Mouse (Mus musculus) heart, embryonic 11.5 days (tissue): Measurements from ENCODE around the gene Retreg1. TPM values are rescaled to one million over a fixed set of nuclear protein-coding genes. Genes with fewer than 3 reads are reported as not detected.
A peak's percentile ranks its signal among the peaks of the same experiment; 100 is the strongest.

ENCODE experiments used
- ATAC-seq: fragments of 200-750 bp; cut with Nextera tagmentation; replicated peaks from 2 replicates; pipeline ENCODE4 v1.8.0; 2017; ENCODE audit warnings: moderate library complexity; ENCODE audit not compliant: insufficient number of reproducible peaks, low FRiP score, low TSS enrichment
- H3K27ac ChIP-seq: fragments of 300-500 bp; sonication (generic); 2 replicates; pipeline ENCODE4 v1.5.1; 2014; ENCODE audit warnings: mild to moderate bottlenecking, low read depth, low read length
- H3K27me3 ChIP-seq: fragments of 300-500 bp; sonication (generic); 2 replicates; pipeline ENCODE4 v1.6.1; 2014; ENCODE audit warnings: mild to moderate bottlenecking, low read length, mixed read lengths; ENCODE audit not compliant: control insufficient read depth, insufficient read depth
- H3K36me3 ChIP-seq: fragments of 300-500 bp; sonication (generic); 2 replicates; pipeline ENCODE4 v1.6.1; 2014; ENCODE audit warnings: mild to moderate bottlenecking, low read length, moderate library complexity, mixed read lengths; ENCODE audit not compliant: control insufficient read depth, insufficient read depth
- H3K4me1 ChIP-seq: fragments of 300-500 bp; sonication (generic); 2 replicates; pipeline ENCODE4 v1.6.1; 2014; ENCODE audit warnings: low read length; ENCODE audit not compliant: control insufficient read depth, insufficient read depth
- H3K4me2 ChIP-seq: fragments of 300-500 bp; sonication (generic); 2 replicates; pipeline ENCODE4 v1.6.1; 2014; ENCODE audit warnings: mild to moderate bottlenecking, moderate library complexity
- H3K4me3 ChIP-seq: fragments of 300-500 bp; sonication (generic); 2 replicates; pipeline ENCODE4 v1.5.1; 2014; ENCODE audit warnings: low read depth, low read length
- H3K9ac ChIP-seq: fragments of 300-500 bp; sonication (generic); 2 replicates; pipeline ENCODE4 v1.6.1; 2014; ENCODE audit warnings: mild to moderate bottlenecking, low read depth, low read length, moderate library complexity
- H3K9me3 ChIP-seq: fragments of 300-500 bp; sonication (generic); replicated peaks from 2 replicates; pipeline ENCODE4 v1.6.1; 2016; ENCODE audit warnings: low read length; ENCODE audit not compliant: control insufficient read depth
- WGBS: fragments of 180-500 bp; shearing (Covaris S2); extraction: QIAGEN DNeasy Blood & Tissue Kit; methylation state at CpG from one replicate; pipeline ENCODE4 v1.1.7; 2014; ENCODE audit not compliant: insufficient replicate concordance; 5-methylcytosine and 5-hydroxymethylcytosine counted together
- polyA plus RNA-seq: library from polyadenylated mRNA; unstranded; fragments of >200 nt; fragmentation: Nextera tagmentation; extraction: Ambion mirVana; gene quantifications from 2 replicates; pipeline ENCODE4 v1.2.1, GENCODE M21; 2014

Retreg1 gene
- polyA plus RNA-seq: 47.2 and 48.4 TPM in 2 replicates

- Histone ChIP-seq H3K36me3 (no peaks in the 10 kb centered on the region), H3K4me2 (peak within 1 kb of the TSS; percentile 91), H3K27me3 (peaks cover 19% of the 10 kb centered on the region; the same call in 1 of the 2 replicates), H3K4me1 (no peaks in the 10 kb centered on the region), H3K9ac (peak within 1 kb of the TSS; percentile 79), H3K4me3 (peak within 1 kb of the TSS; percentile 73), H3K27ac (no peak within 1 kb of the TSS), H3K9me3 (no peaks in the 10 kb centered on the region)
- WGBS: 1% methylated on average over 45 of the region's 72 CpGs
- peak; percentile 74 for ATAC-seq
These were observed at the start of gene Retreg1 for GRCm38 (mm10) chr15:25843086-25843991. Retreg1 (plus strand) TSS chr15:25843180.

DNA sequence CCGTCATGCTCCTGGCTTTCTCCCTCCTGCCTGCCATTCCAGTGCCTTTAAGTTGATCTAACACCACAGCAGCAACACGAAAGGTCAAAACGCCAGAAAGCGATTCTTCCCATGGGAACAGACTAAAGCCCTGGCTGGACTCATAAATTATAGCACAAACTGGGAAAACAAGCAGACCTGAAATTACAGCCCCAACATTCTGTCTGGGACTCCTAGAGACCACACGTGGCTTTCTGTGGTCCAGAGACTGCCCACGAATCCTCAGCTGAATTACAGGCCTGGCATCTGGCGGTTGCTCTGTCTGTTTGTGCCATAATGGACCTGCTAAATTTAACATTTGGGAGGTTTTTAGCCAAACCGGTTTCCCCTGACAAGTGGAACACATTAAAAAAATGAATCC, 48.9 kb upstream of the Retreg1 start:
- H3K36me3 ChIP-seq: peaks cover 5% of the 10 kb centered on the region
- H3K27ac ChIP-seq: no peak overlapping the region
- no peak overlapping the region for H3K4me3 ChIP-seq
- no peak overlapping the region for H3K9ac ChIP-seq
- H3K9me3 ChIP-seq: no peaks in the 10 kb centered on the region
- no peaks in the 10 kb centered on the region for H3K27me3 ChIP-seq
- WGBS: 88% methylated on average over 8 of the region's 8 CpGs
- ATAC-seq: no peak
- no peak overlapping the region for H3K4me2 ChIP-seq
- H3K4me1 ChIP-seq: no peaks in the 10 kb centered on the region

GRCm38 (mm10) chr15:25795496-25795895, 47.5 kb upstream of the Retreg1 start:
- Histone ChIP-seq H3K36me3 (peaks cover 5% of the 10 kb centered on the region), H3K9me3 (no peaks in the 10 kb centered on the region), H3K4me3 (no peak overlapping the region), H3K9ac (no peak overlapping the region), H3K27me3 (no peaks in the 10 kb centered on the region), H3K4me1 (no peaks in the 10 kb centered on the region), H3K27ac (no peak overlapping the region), H3K4me2 (no peak overlapping the region)
- 91% methylated on average over 9 of the region's 9 CpGs for WGBS
- no peak for ATAC-seq

- no peaks in the 10 kb centered on the region for H3K9me3 ChIP-seq
- H3K27me3 ChIP-seq: no peaks in the 10 kb centered on the region
- no peaks in the 10 kb centered on the region for H3K4me1 ChIP-seq
- H3K4me3 ChIP-seq: no peak overlapping the region
- no peak overlapping the region for H3K27ac ChIP-seq
- H3K4me2 ChIP-seq: no peak overlapping the region
- H3K36me3 ChIP-seq: peaks cover 9% of the 10 kb centered on the region
- ATAC-seq: no peak
- no peak overlapping the region for H3K9ac ChIP-seq
- WGBS: 53% methylated on average over 3 of the region's 3 CpGs
These were observed 46.6 kb upstream of the Retreg1 start for GRCm38 (mm10) chr15:25796353-25796752.

- H3K4me3 ChIP-seq: no peak overlapping the region
- no peaks in the 10 kb centered on the region for H3K9me3 ChIP-seq
- no peaks in the 10 kb centered on the region for H3K27me3 ChIP-seq
- no peaks in the 10 kb centered on the region for H3K4me1 ChIP-seq
- peaks cover 9% of the 10 kb centered on the region for H3K36me3 ChIP-seq
- ATAC-seq: no peak
- WGBS: 83% methylated on average over 8 of the region's 8 CpGs
- no peak overlapping the region for H3K4me2 ChIP-seq
- no peak overlapping the region for H3K27ac ChIP-seq
- H3K9ac ChIP-seq: no peak overlapping the region
These were observed 45.8 kb upstream of the Retreg1 start for GRCm38 (mm10) chr15:25797179-25797578.

DNA sequence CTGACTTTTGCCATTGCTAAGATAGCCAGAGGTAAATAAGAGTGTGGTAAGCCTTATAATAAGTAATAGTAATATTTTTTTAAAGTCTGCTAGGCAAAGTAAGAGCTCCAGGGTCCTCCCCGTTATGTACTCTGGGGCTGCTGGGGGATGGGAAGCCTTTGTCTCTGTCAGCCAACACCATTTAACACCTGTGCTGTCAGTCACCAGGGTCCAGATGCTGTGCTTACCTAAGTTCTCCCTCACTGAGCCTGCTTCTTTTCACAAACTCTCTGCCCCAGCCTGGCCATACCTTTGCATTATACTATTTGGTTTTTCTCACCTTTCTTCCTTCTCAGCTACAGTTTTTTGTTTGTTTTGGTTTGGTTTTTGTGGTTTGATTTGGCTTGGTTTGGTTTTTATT, 45.1 kb upstream of the Retreg1 start:
- no peak for ATAC-seq
- Histone ChIP-seq H3K27ac (no peak overlapping the region), H3K4me1 (no peaks in the 10 kb centered on the region), H3K4me2 (no peak overlapping the region), H3K27me3 (no peaks in the 10 kb centered on the region), H3K9me3 (no peaks in the 10 kb centered on the region), H3K9ac (no peak overlapping the region), H3K36me3 (peaks cover 11% of the 10 kb centered on the region), H3K4me3 (no peak overlapping the region)
- WGBS: 86% methylated on average over 1 of the region's 1 CpGs

- no peak for ATAC-seq
- no peaks in the 10 kb centered on the region for H3K27me3 ChIP-seq
- H3K9me3 ChIP-seq: no peaks in the 10 kb centered on the region
- WGBS: 88% methylated on average over 5 of the region's 5 CpGs
- peaks cover 7% of the 10 kb centered on the region for H3K36me3 ChIP-seq
- H3K4me2 ChIP-seq: no peak overlapping the region
- no peaks in the 10 kb centered on the region for H3K4me1 ChIP-seq
- no peak overlapping the region for H3K9ac ChIP-seq
- no peak overlapping the region for H3K4me3 ChIP-seq
- H3K27ac ChIP-seq: no peak overlapping the region
These were observed 41.3 kb upstream of the Retreg1 start for GRCm38 (mm10) chr15:25801726-25802125.

- H3K36me3 ChIP-seq: peaks cover 7% of the 10 kb centered on the region
- no peak for ATAC-seq
- WGBS: 81% methylated on average over 8 of the region's 8 CpGs
- H3K9ac ChIP-seq: no peak overlapping the region
- no peak overlapping the region for H3K4me2 ChIP-seq
- H3K27me3 ChIP-seq: no peaks in the 10 kb centered on the region
- H3K27ac ChIP-seq: no peak overlapping the region
- no peak overlapping the region for H3K4me3 ChIP-seq
- no peaks in the 10 kb centered on the region for H3K9me3 ChIP-seq
- no peaks in the 10 kb centered on the region for H3K4me1 ChIP-seq
These were observed 40.8 kb upstream of the Retreg1 start for GRCm38 (mm10) chr15:25802194-25802593.

DNA sequence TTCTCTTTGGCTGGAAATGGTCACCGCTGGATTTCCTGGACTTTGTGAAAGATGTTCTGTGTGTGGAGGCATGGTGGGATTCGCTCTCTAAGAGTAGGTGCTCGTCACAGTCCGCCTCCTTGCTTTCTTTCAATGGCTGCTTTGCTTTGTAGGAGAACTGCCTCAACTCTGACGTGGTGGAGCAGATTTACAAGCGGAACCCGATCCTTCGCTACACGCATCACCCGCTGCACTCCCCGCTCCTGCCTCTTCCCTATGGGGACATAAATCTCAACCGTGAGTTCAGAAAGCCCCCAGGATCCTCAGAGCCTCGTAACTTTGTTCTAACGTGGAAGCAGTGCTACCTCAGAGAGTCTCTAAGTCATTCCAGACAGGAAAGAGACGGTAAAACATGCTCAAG, 39.9 kb upstream of the Retreg1 start:
- peaks cover 7% of the 10 kb centered on the region for H3K36me3 ChIP-seq

More for the DNA sequence above, 39.9 kb upstream of the Retreg1 start:
- H3K9me3 ChIP-seq: no peaks in the 10 kb centered on the region
- WGBS: 89% methylated on average over 15 of the region's 15 CpGs
- no peaks in the 10 kb centered on the region for H3K27me3 ChIP-seq
- no peak overlapping the region for H3K4me3 ChIP-seq
- no peak overlapping the region for H3K9ac ChIP-seq
- ATAC-seq: no peak
- no peaks in the 10 kb centered on the region for H3K4me1 ChIP-seq
- H3K27ac ChIP-seq: no peak overlapping the region
- no peak overlapping the region for H3K4me2 ChIP-seq
